Mouse (Mus musculus): ENCODE measurements at regions not wholly inside any gene's neighbourhood (a gene's known extent, or its start where the extent isn't known, plus 50 kb on each side); places are given as distances from the start of the nearest gene placed in this dataset.

DNA sequence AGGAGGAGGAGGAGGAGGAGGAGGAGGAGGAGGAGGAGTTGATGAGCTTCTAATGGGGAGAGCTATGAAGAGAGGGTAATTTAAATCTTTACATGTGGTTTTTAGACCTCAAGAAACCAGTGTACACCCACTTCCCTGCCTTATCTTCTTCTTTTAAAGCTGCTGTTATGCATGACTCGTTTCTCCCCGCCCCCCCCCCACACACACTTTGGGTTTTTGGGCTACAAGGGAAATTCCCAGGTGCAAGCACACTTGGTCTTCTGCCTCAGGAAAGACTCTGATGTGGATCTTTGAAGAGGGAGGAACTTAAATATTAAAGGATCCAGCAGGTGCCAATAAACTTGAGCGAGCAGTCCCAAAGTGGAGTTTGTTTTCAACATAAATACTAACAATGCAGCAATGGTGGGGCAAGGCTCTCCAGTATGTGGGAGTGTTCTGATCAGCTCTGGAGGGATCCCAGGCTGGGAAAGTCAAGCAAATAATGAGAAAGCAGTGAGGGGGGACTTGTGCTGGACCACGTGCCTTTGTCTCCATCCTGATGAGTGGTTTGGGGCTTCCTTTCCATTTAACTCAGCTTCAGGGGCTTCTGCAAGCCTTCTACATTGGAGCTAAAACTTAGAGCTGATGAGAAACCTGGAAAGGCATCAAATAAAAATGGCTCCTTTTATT lies 296.0 kb downstream of the Pten start:
- TF ChIP-seq CTCF (IDR thresholded peaks at IDR 0.05; ENCODE audit: insufficient read depth, low read length): no peak
- TF ChIP-seq POLR2A (IDR thresholded peaks at IDR 0.05; ENCODE audit: borderline replicate concordance, extremely low read depth, low read depth, low read length): no peak
